Mouse (Mus musculus) CD4-positive helper T cell, adult 2 months (primary cell): Measurements from ENCODE around the gene Ier5l.

Experiments used
- DNase-seq: peaks from one replicate; pipeline ENCODE4 v3.0.0-alpha.2; 2012; ENCODE audit warnings: low read depth, missing footprints, low spot score

Gene Ier5l

DNA sequence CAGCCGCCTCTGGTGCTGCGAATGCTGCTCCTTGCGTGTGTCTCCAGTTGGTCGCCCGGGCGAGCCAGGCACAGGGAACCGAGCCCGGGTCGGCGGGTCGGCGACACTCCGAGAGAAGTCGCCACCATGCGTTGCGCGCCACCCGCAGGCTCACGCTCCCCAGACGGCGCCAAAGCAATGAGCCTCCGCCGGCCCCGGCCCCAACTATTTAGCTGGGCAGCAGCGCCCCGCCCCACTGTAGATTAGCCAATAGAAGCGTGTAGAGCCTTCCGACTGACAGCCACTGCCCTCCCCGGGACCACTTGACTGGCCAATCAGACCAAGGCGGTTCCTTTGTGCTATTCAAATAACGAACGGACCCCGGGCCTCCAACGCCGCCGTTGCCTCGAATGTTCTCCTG is at the start of gene Ier5l:
TSS of gene Ier5l (minus strand) at position 181 of the 400 bp plus-strand sequence.
- DNase-seq, result peak; percentile 68

DNA sequence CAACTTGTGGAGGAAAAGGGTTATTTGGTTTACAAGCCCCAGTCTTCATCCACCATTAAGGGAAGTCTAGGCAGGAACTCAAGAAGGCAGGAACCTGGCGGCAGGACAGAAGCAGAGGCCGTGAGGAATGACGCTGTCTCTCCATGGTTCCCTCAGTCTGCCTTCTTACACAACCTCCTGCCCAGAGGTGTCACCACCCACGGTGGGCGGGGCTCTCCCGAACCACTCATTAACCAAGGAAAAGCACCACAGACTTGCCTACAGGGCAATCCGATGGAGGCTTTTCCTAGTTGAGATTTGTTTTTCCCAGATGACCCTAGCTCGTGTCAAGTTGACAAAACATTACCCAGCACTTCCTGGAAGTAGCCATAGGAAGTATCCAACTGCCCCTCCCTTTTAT is 49.7 kb upstream of the Ier5l start:
- no peak for DNase-seq

DNA sequence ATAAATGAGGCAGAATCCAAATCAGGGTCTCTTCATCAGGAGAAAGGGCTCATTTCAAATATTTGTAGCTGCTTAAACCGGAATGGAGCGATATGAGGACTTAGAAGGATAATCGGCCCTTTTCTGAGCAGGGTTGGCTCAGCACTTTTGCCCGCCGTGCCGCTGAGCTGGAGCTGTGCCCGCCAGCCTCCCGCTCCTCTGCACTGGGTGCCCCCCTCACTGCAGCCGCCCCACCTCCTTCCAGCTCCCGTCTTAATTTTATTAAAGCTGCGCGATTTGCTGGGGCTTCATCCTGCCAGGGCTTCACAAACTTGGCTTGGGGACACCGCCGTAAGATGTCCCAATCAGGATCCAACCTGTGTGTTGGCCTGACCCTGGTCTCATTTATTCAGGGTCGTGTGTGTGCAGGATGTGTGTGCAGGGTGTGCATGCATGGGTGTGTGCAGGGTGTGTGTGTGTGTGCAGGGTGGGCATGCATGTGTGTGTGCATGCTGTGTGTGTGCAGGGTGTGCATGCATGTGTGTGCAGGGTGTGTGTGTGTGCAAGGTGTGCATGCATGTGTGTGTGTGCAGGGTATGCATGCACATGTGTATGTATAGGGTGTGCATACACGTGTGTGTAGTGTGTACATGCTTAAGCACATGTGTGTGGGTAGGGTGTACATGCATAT is 36.8 kb upstream of the Ier5l start:
- DNase-seq, result no peak

DNA sequence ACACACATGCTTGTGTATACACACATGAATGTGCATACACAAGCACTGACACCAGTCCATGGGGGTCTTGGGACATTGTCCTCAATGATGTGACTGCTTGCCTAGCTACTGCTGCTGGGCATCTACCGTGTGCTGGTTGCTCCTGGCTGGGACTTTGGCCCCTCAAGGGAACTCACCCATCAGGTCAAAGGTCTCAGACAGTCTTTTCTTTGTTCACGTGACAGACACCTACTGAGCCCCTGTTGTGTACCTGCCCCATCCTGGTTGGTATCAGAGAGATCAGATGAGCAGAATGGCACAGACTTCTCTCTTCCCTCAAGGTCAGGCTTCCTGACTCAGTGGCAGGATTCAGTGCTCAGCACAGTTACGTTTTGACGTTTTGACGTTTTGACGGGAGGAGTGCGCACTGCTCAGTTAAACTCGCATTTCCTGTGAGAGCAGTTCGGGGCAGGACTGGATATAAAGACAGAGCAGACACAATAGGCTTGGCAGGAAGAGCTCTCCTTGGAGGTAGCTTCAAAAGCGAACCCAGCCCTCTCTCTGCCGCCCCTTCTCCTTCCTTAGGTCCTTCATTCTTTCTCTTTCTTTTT is 33.2 kb upstream of the Ier5l start:
- DNase-seq, result peak; percentile 31

DNA sequence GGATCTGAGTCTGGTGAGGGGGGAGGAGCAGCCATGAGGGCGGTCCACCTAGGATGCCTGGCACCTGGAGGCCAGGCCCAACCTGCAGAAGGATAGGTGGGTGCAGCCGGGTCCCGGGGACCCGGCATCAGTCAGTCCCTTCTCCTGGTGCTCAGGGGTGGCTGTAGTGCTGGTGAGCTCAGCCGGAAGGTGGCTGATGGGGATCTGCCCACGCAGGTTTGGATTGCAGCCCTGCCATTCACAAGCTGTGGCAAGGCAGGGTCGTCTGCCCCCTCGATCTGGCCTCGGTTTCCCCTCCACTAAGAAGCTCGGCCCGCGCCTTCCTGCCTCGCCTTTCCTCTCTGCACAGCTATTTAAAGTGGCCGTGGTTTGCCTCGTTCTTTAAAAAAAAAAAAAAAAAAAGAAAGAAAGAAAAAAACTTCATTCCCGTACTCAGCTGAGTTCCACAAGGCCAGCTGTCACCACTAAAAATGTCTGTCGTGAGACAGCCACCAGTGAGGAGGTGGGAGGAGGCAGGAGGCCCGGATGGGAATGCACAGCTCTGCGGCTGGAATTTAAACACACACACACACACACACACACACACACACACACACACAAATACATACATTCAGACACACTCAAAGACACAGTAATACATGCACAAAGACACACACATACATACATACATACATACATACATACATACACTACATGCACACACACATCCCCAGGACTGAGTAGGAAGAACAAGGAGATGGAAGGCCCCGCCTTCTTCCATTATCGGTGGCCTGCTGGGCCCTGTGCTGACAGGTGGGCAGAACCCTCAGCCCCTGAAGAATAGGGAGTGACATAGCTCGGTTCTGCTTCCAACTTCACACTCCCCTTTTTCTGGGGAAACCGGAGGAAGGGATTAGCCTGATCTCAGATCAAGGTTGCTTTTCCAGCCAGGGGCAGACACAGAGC is 29.9 kb upstream of the Ier5l start:
- DNase-seq, result peak; percentile 17

GRCm38 (mm10) chr2:30501701-30502100 is 27.7 kb upstream of the Ier5l start:
- no peak for DNase-seq

GRCm38 (mm10) chr2:30495909-30496861 is 22.2 kb upstream of the Ier5l start:
- DNase-seq, result peak; percentile 71

DNA sequence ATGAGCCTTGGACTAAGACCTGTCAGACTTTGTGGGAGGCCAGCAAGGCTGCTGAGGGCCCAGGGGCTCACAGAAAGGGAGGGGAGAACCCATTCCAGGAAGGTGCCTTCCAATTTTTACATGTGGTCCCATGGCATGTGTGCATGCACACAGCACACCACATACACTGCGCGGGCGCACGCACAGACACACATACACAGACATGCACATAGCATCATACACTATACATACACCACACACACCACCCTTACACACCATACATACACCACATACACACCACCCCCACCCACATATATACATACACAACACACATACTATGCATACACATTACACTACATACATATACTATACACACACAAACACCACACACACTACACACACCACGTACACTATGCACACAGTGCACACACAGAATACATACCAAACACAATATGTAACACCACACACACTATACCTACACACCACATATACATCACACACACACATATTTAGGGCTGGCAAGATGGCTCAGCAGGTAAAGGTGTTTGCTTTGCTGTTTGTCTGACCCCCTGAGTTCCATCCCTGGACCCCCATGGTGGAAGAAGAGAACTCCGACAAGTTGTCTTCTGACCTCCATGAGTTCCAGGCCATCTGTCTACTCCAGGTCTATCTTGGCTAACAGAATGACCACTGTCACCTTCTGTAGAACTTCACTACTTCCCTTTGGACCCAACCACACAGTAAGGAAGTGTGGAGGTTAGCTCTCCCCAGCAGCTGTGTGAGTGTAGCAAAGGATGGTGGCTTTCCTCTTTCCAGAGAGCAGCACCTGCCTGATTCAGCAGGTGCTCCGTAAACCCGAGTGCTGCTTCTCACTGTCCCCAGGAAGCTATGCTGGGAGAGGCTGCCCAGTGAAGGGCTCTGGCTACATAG is 21.2 kb upstream of the Ier5l start:
- no peak for DNase-seq

DNA sequence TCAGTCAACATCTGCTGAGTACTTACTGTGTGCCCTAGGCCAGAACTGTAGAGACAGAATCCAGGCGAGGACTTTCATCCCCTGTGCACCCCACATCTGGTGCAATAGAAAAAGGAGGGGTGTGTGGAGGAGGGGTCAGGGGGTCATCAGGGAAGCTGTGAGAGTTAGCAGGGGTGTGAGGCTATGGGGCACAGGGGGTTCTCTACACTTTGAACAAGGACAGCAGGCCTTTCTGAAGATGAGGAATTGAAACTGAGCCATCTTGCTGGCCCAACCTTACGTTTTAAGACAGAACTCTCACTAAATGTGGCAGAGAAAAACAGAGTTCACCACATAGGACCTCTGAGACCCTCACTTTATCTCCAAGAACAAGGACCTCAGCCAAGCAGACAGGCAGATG is 16.4 kb upstream of the Ier5l start:
- no peak for DNase-seq

DNA sequence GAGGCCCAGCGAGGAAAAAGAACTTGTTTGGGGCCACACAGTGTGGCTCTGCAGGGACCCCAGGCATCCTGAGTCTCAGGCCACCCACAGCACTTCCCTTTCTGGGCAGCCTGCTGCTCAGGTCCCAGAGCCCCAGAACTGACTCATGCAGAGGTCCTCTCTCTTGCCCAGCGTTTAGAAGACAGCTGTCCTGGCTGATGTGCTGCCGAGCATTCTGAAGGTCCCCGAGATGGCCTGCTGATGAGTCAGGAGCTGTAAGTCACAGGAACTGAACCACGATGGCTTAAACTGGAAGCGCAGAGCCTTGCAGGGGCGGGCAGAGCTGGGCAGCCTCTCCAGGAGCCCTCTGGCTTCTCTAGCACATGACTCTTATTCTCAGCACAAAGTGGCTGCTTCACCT is 13.6 kb upstream of the Ier5l start:
- no peak for DNase-seq

DNA sequence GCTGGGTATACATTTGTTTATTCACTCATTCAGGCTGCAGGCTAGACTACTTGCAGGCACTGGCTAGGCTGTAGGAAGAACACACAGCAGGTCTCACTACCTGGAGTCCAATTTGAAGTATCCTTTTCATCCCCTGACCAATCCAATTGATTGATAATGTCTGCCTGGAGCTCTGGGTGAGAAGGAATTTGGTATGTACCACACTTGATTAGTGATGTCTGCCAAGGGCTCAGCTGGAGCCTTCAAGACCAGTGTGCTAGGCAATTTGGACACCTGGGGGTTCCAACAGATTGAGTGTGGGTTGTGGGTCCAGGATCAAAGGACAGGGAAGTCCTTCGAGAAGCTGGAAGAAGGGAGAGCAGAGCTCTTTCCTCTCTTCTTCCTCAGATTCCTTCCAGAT is 4.5 kb upstream of the Ier5l start:
- no peak for DNase-seq

DNA sequence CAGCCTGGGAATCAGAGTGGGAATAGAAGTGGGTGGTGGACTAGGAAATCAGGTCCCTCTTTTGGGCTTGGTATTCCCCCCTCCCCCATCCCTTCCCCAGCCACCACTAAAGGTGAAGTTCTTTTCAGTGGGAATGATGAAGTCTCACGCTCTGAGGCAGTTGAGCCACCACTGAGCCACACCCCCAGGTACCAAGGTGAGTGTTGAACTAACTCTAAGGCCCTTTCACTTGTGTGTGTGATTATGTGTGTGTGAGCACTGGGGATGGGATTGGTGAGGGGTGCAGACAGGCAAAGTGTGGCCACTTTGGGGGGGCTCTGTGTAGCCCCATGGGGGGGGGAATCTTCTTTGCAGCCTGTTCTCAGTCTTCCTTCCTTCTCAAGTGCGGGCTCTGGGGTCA is 2.2 kb upstream of the Ier5l start:
- no peak for DNase-seq

DNA sequence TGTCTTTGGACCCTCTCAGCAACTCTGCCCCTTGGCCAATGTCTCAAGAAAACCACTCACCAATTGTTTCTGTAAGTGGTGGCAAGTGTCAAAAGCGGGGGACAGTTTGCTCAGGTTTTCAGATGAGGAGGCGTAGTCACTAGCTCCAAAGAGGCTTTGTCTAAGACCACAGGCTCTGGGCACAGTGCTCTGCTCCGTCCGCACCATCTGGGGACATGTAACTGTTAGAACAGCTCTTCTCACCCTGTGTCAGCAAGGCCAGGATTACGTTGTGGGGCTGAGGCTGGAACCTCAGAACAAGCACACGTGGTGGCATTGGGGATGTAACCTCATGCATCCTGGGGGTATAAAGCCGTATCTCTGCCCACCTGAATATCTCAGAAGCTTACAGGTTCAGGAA is 1.4 kb upstream of the Ier5l start:
- DNase-seq, result no peak

DNA sequence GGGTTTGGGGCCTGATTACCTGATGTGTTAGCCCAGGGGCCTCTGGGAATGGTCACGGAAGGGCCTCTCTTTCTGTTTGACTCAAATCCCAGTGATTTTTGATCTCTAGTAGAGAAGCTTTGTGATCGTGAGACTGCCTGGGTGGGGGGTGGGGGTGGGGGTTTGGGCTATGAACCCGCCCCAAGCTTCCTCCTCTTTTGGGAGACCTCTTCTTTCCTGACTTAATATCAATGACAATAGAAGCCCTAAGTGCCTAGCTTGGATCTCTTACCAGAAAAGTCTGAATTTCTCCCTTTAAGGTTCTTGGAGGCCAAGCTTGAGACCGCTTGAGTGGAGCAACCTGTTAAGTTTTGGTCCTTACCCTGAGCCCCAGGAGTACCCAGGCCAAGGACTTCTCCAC is 757 bp upstream of the Ier5l start:
- DNase-seq, result no peak

GRCm38 (mm10) chr2:30473431-30474031 is 488 bp downstream of the Ier5l start:
- DNase-seq, result peak; percentile 58

DNA sequence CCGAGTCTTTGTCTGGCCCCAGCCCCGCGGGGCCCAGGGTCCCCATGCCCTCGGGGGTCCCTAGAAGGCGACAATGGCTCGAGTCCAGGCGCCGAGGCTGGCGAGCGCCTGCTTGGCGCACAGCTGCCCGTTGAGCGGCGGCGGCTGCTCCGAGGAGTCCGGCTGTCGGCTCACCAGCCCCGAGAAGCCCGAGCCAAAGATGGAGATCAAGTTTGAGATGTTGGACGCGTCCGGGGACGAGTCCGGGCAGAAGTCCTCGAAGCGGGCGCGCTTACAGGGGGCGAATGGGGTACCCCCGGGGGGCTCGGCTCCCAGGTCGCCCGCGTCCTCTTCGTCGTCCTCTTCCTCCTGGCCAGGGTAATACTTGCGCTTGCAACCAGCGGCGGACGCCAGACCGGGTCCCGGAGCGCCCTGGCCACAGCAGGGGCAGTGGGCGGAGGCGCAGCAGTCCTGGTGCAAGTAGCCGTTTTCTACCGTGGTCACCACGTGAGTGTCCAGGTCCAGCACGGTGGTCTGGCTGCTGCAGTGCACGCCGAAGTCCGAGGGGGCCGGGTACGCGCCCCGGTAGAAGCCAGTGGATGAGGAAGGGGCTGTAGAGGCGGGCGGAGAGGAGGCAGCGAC is 1.2 kb downstream of the Ier5l start:
- DNase-seq, result peak; percentile 20

DNA sequence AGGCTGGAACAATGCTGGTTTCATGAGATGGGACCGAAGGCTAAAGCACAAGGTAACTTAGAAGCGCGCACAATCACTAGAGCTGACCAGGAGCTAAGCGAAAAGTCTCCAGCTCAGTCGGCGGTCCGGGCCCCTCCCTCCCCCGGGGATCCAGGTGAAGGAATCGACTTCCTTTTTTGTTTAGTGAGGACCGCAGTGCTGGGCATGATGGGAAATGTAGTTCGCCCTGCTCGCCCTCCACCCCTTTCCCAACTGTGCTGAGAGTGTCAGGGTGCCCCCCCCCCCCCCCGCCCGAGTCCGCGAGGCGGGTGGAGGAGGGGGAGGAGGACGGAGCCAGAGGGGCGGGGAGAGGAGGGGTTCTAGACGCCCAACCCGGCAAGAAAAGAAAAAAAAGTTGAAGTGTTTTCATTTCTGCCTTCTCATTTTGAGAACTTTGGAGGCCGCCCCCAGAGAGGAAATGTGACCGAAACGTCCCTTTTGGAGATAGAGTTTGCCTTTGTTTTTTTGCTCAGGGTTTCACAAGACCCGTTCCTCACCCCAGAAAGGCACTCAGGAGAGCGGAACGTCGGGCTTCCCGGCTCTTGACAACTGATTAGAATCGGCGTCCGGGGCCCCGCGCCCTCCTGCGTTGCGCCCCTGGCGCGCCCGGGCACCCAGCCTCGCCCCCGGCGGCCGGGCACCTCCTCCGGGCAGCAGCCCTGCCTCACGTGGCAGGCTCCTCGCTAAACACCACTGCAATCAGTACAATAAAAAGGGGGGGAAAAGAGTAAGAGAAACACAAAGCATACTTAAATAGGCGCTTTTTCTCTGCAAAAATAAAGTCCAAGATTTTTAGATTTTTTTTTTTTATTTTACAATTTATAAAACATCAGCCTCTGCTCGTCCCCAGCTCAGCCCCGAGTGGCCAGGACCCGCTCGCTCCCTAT is 2.0 kb downstream of the Ier5l start:
- peak; percentile 81 for DNase-seq

GRCm38 (mm10) chr2:30471051-30471450 is 3.0 kb downstream of the Ier5l start:
- DNase-seq, result no peak
